Mouse (Mus musculus): Measurements from ENCODE around the gene Zfp609. TPM values are rescaled to one million over a fixed set of nuclear protein-coding genes. Genes with fewer than 3 reads are reported as not detected.

Zfp609 gene
- polyA plus RNA-seq, 1 experiment from 2014 or later, result 9.2 TPM

GRCm38 (mm10) chr9:65833640-65834039 lies 6.3 kb upstream of the Zfp609 start:
- no peak overlapping the region for H3K27ac ChIP-seq (replicated peaks; ENCODE audit: low read depth, low read length)
- H3K4me3 ChIP-seq (replicated peaks; ENCODE audit: low read depth, low read length), result no peak overlapping the region
- no peaks in the 10 kb centered on the region for H3K9me3 ChIP-seq (ENCODE audit: control insufficient read depth, low read length)
- H3K9ac ChIP-seq (replicated peaks; ENCODE audit: low read length), result no peak overlapping the region
- H3K27me3 ChIP-seq (ENCODE audit: control insufficient read depth, insufficient read depth, low read length), result no peaks in the 10 kb centered on the region; the same call in 1 of the 2 replicates
- H3K4me1 ChIP-seq (ENCODE audit: control insufficient read depth, insufficient read depth, low read length), result 0 out of 2 replicates have a peak, but pooled peaks cover 7% of the 10 kb centered on the region
- ATAC-seq (ENCODE audit: low FRiP score, low TSS enrichment), result no peak
- DNase-seq, result no peak
- H3K4me2 ChIP-seq (ENCODE audit: low read length), result no peak overlapping the region
- H3K36me3 ChIP-seq (ENCODE audit: control insufficient read depth, insufficient read depth, low read length), result 0 out of 2 replicates have a peak, but pooled peaks cover 7% of the 10 kb centered on the region

DNA sequence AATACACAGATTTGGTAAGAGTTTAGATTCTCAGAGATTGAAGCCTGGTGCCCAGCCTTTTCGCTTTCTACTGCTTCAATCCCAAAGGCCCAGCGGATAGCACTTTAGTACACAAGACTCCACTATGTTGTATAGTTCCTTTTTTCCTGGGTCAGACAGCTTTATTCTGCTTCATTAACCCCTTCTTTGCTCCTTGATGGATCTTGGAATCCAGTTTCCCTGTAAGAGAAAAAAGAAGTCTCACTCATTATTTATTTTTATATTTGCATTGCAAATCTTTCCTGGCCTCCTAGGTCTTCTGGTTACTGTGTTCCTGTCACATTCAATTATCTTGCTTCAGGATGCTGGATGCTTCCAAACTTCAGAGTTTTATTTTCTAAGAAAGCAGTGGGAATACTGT lies 5.9 kb upstream of the Zfp609 start:
- ATAC-seq (ENCODE audit: low FRiP score, low TSS enrichment), result no peak
- DNase-seq, result peak; percentile 49
- H3K4me1 ChIP-seq (ENCODE audit: control insufficient read depth, insufficient read depth, low read length), result 0 out of 2 replicates have a peak, but pooled peaks cover 7% of the 10 kb centered on the region
- no peak overlapping the region for H3K27ac ChIP-seq (replicated peaks; ENCODE audit: low read depth, low read length)
- H3K27me3 ChIP-seq (ENCODE audit: control insufficient read depth, insufficient read depth, low read length), result no peaks in the 10 kb centered on the region; the same call in 1 of the 2 replicates
- no peak overlapping the region for H3K4me3 ChIP-seq (replicated peaks; ENCODE audit: low read depth, low read length)
- H3K36me3 ChIP-seq (ENCODE audit: control insufficient read depth, insufficient read depth, low read length), result 0 out of 2 replicates have a peak, but pooled peaks cover 3% of the 10 kb centered on the region
- 10% methylated on average over 2 of the region's 2 CpGs for WGBS
- H3K9ac ChIP-seq (replicated peaks; ENCODE audit: low read length), result no peak overlapping the region
- no peaks in the 10 kb centered on the region for H3K9me3 ChIP-seq (ENCODE audit: control insufficient read depth, low read length)
- H3K4me2 ChIP-seq (ENCODE audit: low read length), result no peak overlapping the region

GRCm38 (mm10) chr9:65832041-65832440 lies 4.7 kb upstream of the Zfp609 start:
- WGBS, result 9% methylated on average over 2 of the region's 2 CpGs
- H3K4me3 ChIP-seq (replicated peaks; ENCODE audit: low read depth, low read length), result no peak overlapping the region
- no peaks in the 10 kb centered on the region for H3K9me3 ChIP-seq (ENCODE audit: control insufficient read depth, low read length)
- DNase-seq (no peak), ATAC-seq (ENCODE audit: low FRiP score, low TSS enrichment) (no peak)
- no peaks in the 10 kb centered on the region for H3K36me3 ChIP-seq (ENCODE audit: control insufficient read depth, insufficient read depth, low read length)
- H3K4me2 ChIP-seq (ENCODE audit: low read length), result no peak overlapping the region
- H3K27ac ChIP-seq (replicated peaks; ENCODE audit: low read depth, low read length), result 0 out of 2 replicates have a peak overlapping the region, but pooled peaks have one; percentile 26
- 0 out of 2 replicates have a peak, but pooled peaks cover 7% of the 10 kb centered on the region for H3K4me1 ChIP-seq (ENCODE audit: control insufficient read depth, insufficient read depth, low read length)
- H3K27me3 ChIP-seq (ENCODE audit: control insufficient read depth, insufficient read depth, low read length), result no peaks in the 10 kb centered on the region; the same call in 1 of the 2 replicates
- no peak overlapping the region for H3K9ac ChIP-seq (replicated peaks; ENCODE audit: low read length)

- no peaks in the 10 kb centered on the region for H3K36me3 ChIP-seq (ENCODE audit: control insufficient read depth, insufficient read depth, low read length)
- 49% methylated on average over 4 of the region's 4 CpGs for WGBS
- H3K4me3 ChIP-seq (replicated peaks; ENCODE audit: low read depth, low read length), result no peak overlapping the region
- 0 out of 2 replicates have a peak, but pooled peaks cover 7% of the 10 kb centered on the region for H3K4me1 ChIP-seq (ENCODE audit: control insufficient read depth, insufficient read depth, low read length)
- no peaks in the 10 kb centered on the region for H3K9me3 ChIP-seq (ENCODE audit: control insufficient read depth, low read length)
- no peaks in the 10 kb centered on the region; the same call in 1 of the 2 replicates for H3K27me3 ChIP-seq (ENCODE audit: control insufficient read depth, insufficient read depth, low read length)
- no peak overlapping the region for H3K27ac ChIP-seq (replicated peaks; ENCODE audit: low read depth, low read length)
- ATAC-seq (ENCODE audit: low FRiP score, low TSS enrichment) (no peak), DNase-seq (no peak)
- no peak overlapping the region for H3K4me2 ChIP-seq (ENCODE audit: low read length)
- no peak overlapping the region for H3K9ac ChIP-seq (replicated peaks; ENCODE audit: low read length)
Measured at GRCm38 (mm10) chr9:65831164-65831563, 3.8 kb upstream of the Zfp609 start.

DNA sequence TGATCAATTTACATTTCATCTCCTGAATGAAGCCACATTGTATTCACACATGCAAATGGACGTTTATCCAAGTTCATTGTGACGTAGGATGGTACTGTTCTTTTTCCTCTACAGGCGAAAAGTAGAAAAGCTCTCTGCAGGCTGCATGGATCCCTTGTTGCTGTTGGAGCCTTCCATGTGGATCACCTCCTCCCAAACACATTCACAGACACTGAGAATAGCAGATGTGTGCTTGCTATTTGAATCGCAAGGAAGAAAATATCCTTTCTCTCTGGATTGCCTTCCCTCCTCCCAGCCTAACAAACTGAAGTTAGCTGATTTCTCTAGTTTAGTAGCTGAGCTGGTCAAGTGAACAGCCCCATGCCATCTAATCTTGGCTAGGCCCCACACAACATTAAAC lies 2.9 kb upstream of the Zfp609 start:
- no peak for ATAC-seq (ENCODE audit: low FRiP score, low TSS enrichment)

DNA sequence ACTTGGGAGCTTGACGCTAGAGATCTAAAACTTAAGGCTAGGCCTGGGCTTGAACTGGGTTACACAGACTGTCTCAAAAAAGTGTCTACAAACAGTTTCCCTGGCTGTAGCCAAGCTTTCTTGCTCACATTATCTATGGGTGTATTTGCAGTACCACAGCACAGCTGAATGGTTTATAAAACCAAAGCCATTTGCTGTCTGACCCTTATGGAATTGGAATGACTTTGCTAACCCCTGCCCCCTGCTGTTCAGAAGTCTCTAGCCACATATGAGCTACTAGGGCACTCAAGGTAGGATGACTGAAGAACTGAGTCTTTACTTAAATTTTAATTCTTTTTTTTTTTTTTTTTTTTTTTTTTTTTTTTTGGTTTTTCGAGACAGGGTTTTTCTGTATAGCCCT lies 2.0 kb upstream of the Zfp609 start:
- H3K4me2 ChIP-seq (ENCODE audit: low read length), result no peak overlapping the region
- H3K4me3 ChIP-seq (replicated peaks; ENCODE audit: low read depth, low read length), result no peak overlapping the region
- peaks cover 21% of the 10 kb centered on the region for H3K4me1 ChIP-seq (ENCODE audit: control insufficient read depth, insufficient read depth, low read length)
- H3K9ac ChIP-seq (replicated peaks; ENCODE audit: low read length), result no peak overlapping the region
- H3K36me3 ChIP-seq (ENCODE audit: control insufficient read depth, insufficient read depth, low read length), result no peaks in the 10 kb centered on the region
- H3K9me3 ChIP-seq (ENCODE audit: control insufficient read depth, low read length), result no peaks in the 10 kb centered on the region
- DNase-seq (peak; percentile 75), ATAC-seq (ENCODE audit: low FRiP score, low TSS enrichment) (no peak)
- no peaks in the 10 kb centered on the region; the same call in 1 of the 2 replicates for H3K27me3 ChIP-seq (ENCODE audit: control insufficient read depth, insufficient read depth, low read length)
- no peak overlapping the region for H3K27ac ChIP-seq (replicated peaks; ENCODE audit: low read depth, low read length)
- WGBS, result 93% methylated on average over 1 of the region's 2 CpGs

More for the DNA sequence above, 2.9 kb upstream of the Zfp609 start:
- Histone ChIP-seq H3K4me1 (ENCODE audit: control insufficient read depth, insufficient read depth, low read length) (peaks cover 14% of the 10 kb centered on the region; the same call in 1 of the 2 replicates), H3K27ac (replicated peaks; ENCODE audit: low read depth, low read length) (no peak overlapping the region), H3K9ac (replicated peaks; ENCODE audit: low read length) (no peak overlapping the region), H3K36me3 (ENCODE audit: control insufficient read depth, insufficient read depth, low read length) (no peaks in the 10 kb centered on the region), H3K9me3 (ENCODE audit: control insufficient read depth, low read length) (no peaks in the 10 kb centered on the region), H3K4me2 (ENCODE audit: low read length) (no peak overlapping the region), H3K4me3 (replicated peaks; ENCODE audit: low read depth, low read length) (no peak overlapping the region), H3K27me3 (ENCODE audit: control insufficient read depth, insufficient read depth, low read length) (no peaks in the 10 kb centered on the region; the same call in 1 of the 2 replicates)
- no peak for DNase-seq
- 66% methylated on average over 4 of the region's 4 CpGs for WGBS

GRCm38 (mm10) chr9:65828511-65828910 lies 1.1 kb upstream of the Zfp609 start:
- Histone ChIP-seq H3K4me3 (replicated peaks; ENCODE audit: low read depth, low read length) (peak overlapping the region; percentile 62; the same call in 1 of the 2 replicates), H3K27ac (replicated peaks; ENCODE audit: low read depth, low read length) (no peak overlapping the region), H3K36me3 (ENCODE audit: control insufficient read depth, insufficient read depth, low read length) (no peaks in the 10 kb centered on the region), H3K4me1 (ENCODE audit: control insufficient read depth, insufficient read depth, low read length) (peaks cover 30% of the 10 kb centered on the region), H3K9ac (replicated peaks; ENCODE audit: low read length) (no peak overlapping the region), H3K9me3 (ENCODE audit: control insufficient read depth, low read length) (no peaks in the 10 kb centered on the region), H3K27me3 (ENCODE audit: control insufficient read depth, insufficient read depth, low read length) (no peaks in the 10 kb centered on the region; the same call in 1 of the 2 replicates), H3K4me2 (ENCODE audit: low read length) (peak overlapping the region; percentile 76)
- ATAC-seq (ENCODE audit: low FRiP score, low TSS enrichment), result no peak
- WGBS, result 55% methylated on average over 3 of the region's 3 CpGs
- DNase-seq, result no peak

GRCm38 (mm10) chr9:65828016-65828403 lies 646 bp upstream of the Zfp609 start:
- Histone ChIP-seq H3K27ac (replicated peaks; ENCODE audit: low read depth, low read length) (peak overlapping the region; percentile 99; the same call in 1 of the 2 replicates), H3K27me3 (ENCODE audit: control insufficient read depth, insufficient read depth, low read length) (no peaks in the 10 kb centered on the region; the same call in 1 of the 2 replicates), H3K9me3 (ENCODE audit: control insufficient read depth, low read length) (no peaks in the 10 kb centered on the region), H3K4me3 (replicated peaks; ENCODE audit: low read depth, low read length) (peak overlapping the region; percentile 62), H3K9ac (replicated peaks; ENCODE audit: low read length) (peak overlapping the region; percentile 99; the same call in 1 of the 2 replicates), H3K36me3 (ENCODE audit: control insufficient read depth, insufficient read depth, low read length) (no peaks in the 10 kb centered on the region), H3K4me1 (ENCODE audit: control insufficient read depth, insufficient read depth, low read length) (peaks cover 33% of the 10 kb centered on the region), H3K4me2 (ENCODE audit: low read length) (peak overlapping the region; percentile 76)
- no peak for ATAC-seq (ENCODE audit: low FRiP score, low TSS enrichment)
- no peak for DNase-seq
- 2% methylated on average over 13 of the region's 13 CpGs for WGBS

Data from midbrain, embryonic 14.5 days (tissue).